Mouse (Mus musculus): Measurements from ENCODE around the gene Rpap1.

DNA sequence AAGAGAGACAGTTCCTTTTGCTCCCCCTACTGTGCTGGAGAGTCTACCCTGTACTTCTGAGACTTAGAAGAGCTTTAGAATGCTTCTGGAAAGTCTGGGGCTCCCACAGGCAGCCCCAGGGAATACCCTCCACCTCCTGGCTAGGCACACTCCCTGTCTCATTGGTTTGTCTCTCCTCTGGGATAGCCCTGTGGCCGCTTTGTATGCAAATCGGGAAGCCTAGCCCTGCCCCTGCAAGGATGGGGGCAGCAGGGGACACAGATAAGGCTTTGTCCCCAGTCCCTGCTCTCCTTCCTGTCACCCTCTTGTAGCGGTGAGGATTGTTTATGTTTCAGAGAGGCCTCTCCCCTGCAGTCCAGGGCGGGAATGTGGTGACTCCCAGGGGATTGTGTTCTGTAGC, 21.5 kb upstream of the Rpap1 start:
- TF ChIP-seq POLR2A (IDR thresholded peaks at IDR 0.05; ENCODE audit: borderline replicate concordance, low read depth, low read length) (no peak), CTCF (IDR thresholded peaks at IDR 0.05; ENCODE audit: low read depth, low read length) (no peak)
